Mouse (Mus musculus): ENCODE results near the gene M1ap. TPM values are rescaled to one million over a fixed set of nuclear protein-coding genes. Genes with fewer than 3 reads are reported as not detected.

M1ap gene
- total and polyA plus RNA-seq, 3 experiments: 2.4 to 6.4 (median 3.9) TPM

GRCm38 (mm10) chr6:82925005-82925404 is 21.7 kb upstream of the M1ap start:
- dilution Hi-C loops (cut with MboI; ENCODE audit: extremely low pct_ligation_motif_present, extremely low pct_unique_long_range_greater_than_20kb, low sequenced_read_pairs) (no loop called here), in situ Hi-C loops (cut with MboI; ENCODE audit: low pct_ligation_motif_present, low pct_unique_long_range_greater_than_20kb, low sequenced_read_pairs) (no loop called here)
- DNase-seq (ENCODE audit: extremely low read depth): peak; percentile 29
- Histone ChIP-seq H3K79me2 (replicated peaks; ENCODE audit: control insufficient read depth, extremely low read depth, insufficient read depth, poor library complexity, severe bottlenecking) (no peaks in the 10 kb centered on the region), H3K4me1 (ENCODE audit: control insufficient read depth in 1 of 2, insufficient read depth in 2 of 2) (peaks cover 0 to 6% of the 10 kb centered on the region in 2 experiments; a peak in 1 of 4 replicates), H3K27ac (ENCODE audit: insufficient read depth, low read depth) (no peak overlapping the region), H3K4me2 (ENCODE audit: insufficient read depth, low read depth, poor library complexity, severe bottlenecking) (no peak overlapping the region), H3K27me3 (replicated peaks) (no peaks in the 10 kb centered on the region), H3K9me3 (replicated peaks; ENCODE audit: low read length) (no peaks in the 10 kb centered on the region), H3K9ac (ENCODE audit: insufficient read depth, low read depth) (no peak overlapping the region), H3K4me3 (replicated peaks in 1 of 3; ENCODE audit: low read depth in 2 of 3, low read length in 2 of 3, poor library complexity in 1 of 3) (no peak overlapping the region), H3K36me3 (replicated peaks in 1 of 2; ENCODE audit: control insufficient read depth in 1 of 2, insufficient read depth in 1 of 2, low read length in 1 of 2) (no peaks in the 10 kb centered on the region)
- TF ChIP-seq MYC (IDR thresholded peaks at IDR 0.05; ENCODE audit: low read depth, low read length) (peak; percentile 55; the same call in 1 of the 2 replicates), RAD21 (IDR thresholded peaks at IDR 0.05; ENCODE audit: low read depth, low read length) (peak; percentile 19), CTCF (conservative IDR thresholded peaks at IDR 0.05 in 1 of 2, IDR thresholded peaks at IDR 0.05 in 1 of 2; ENCODE audit: low read depth in 2 of 2, low read length in 2 of 2) (peak; percentile 16 to 46; a peak in 2 of 4 replicates), SMC3 (IDR thresholded peaks at IDR 0.05; ENCODE audit: low read depth, low read length) (peak; percentile 29; the same call in 1 of the 2 replicates), MEF2A (IDR thresholded peaks at IDR 0.05; ENCODE audit: borderline replicate concordance, low read depth, low read length) (no peak), MAX (IDR thresholded peaks at IDR 0.05; ENCODE audit: low read length) (peak; percentile 33; the same call in 1 of the 2 replicates), ZMIZ1 (IDR thresholded peaks at IDR 0.05; ENCODE audit: low read depth, low read length) (no peak)

DNA sequence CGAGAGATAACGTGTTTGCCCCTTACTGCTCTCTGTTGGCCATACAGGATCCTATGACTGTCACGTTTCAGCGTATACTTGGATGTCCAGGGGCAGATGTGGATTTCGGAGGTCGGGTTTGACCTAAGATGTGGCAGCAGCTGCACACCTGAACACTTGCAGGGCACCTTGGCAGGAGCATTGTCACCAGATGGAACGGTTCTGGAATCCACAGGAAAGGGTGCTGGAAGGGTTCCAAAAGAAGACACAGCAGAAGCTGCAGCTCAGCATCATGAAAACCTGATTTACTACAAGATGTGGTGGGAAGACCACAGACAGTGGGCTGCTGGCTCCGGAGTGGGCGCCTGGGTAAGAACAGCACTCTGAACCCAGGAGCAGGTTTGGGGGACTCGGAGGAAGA is 20.6 kb upstream of the M1ap start:
- Histone ChIP-seq H3K36me3 (replicated peaks in 1 of 2; ENCODE audit: control insufficient read depth in 1 of 2, insufficient read depth in 1 of 2, low read length in 1 of 2) (no peaks in the 10 kb centered on the region), H3K27me3 (replicated peaks) (no peaks in the 10 kb centered on the region), H3K9ac (ENCODE audit: insufficient read depth, low read depth) (no peak overlapping the region), H3K27ac (ENCODE audit: insufficient read depth, low read depth) (no peak overlapping the region), H3K4me2 (ENCODE audit: insufficient read depth, low read depth, poor library complexity, severe bottlenecking) (no peak overlapping the region), H3K4me3 (replicated peaks in 1 of 3; ENCODE audit: low read depth in 2 of 3, low read length in 2 of 3, poor library complexity in 1 of 3) (no peak overlapping the region), H3K79me2 (replicated peaks; ENCODE audit: control insufficient read depth, extremely low read depth, insufficient read depth, poor library complexity, severe bottlenecking) (no peaks in the 10 kb centered on the region), H3K9me3 (replicated peaks; ENCODE audit: low read length) (no peaks in the 10 kb centered on the region), H3K4me1 (ENCODE audit: control insufficient read depth in 1 of 2, insufficient read depth in 2 of 2) (peaks cover 0 to 6% of the 10 kb centered on the region in 2 experiments; a peak in 1 of 4 replicates)
- no peak for TF ChIP-seq ZNF384 (IDR thresholded peaks at IDR 0.05; ENCODE audit: low read depth, low read length)
- TF ChIP-seq ETS1 (conservative IDR thresholded peaks at IDR 0.05; ENCODE audit: low read depth, low read length): no peak
- TF ChIP-seq IRF4 (IDR thresholded peaks at IDR 0.05; ENCODE audit: low read depth, low read length): no peak
- no peak for TF ChIP-seq MXI1 (IDR thresholded peaks at IDR 0.05; ENCODE audit: low read depth, low read length)
- in situ Hi-C loops (cut with MboI; ENCODE audit: low pct_ligation_motif_present, low pct_unique_long_range_greater_than_20kb, low sequenced_read_pairs) (no loop called here), dilution Hi-C loops (cut with MboI; ENCODE audit: extremely low pct_ligation_motif_present, extremely low pct_unique_long_range_greater_than_20kb, low sequenced_read_pairs) (no loop called here)
- DNase-seq (ENCODE audit: extremely low read depth): no peak

GRCm38 (mm10) chr6:82926528-82926927 is 20.2 kb upstream of the M1ap start:
- Histone ChIP-seq H3K4me2 (ENCODE audit: insufficient read depth, low read depth, poor library complexity, severe bottlenecking) (no peak overlapping the region), H3K9ac (ENCODE audit: insufficient read depth, low read depth) (no peak overlapping the region), H3K4me1 (ENCODE audit: control insufficient read depth in 1 of 2, insufficient read depth in 2 of 2) (0 out of 4 replicates have a peak, but pooled peaks cover 0 to 2% of the 10 kb centered on the region in 2 experiments), H3K36me3 (replicated peaks in 1 of 2; ENCODE audit: control insufficient read depth in 1 of 2, insufficient read depth in 1 of 2, low read length in 1 of 2) (no peaks in the 10 kb centered on the region), H3K9me3 (replicated peaks; ENCODE audit: low read length) (no peaks in the 10 kb centered on the region), H3K27me3 (replicated peaks) (no peaks in the 10 kb centered on the region), H3K4me3 (replicated peaks in 1 of 3; ENCODE audit: low read depth in 2 of 3, low read length in 2 of 3, poor library complexity in 1 of 3) (no peak overlapping the region), H3K27ac (ENCODE audit: insufficient read depth, low read depth) (no peak overlapping the region), H3K79me2 (replicated peaks; ENCODE audit: control insufficient read depth, extremely low read depth, insufficient read depth, poor library complexity, severe bottlenecking) (no peaks in the 10 kb centered on the region)
- DNase-seq (ENCODE audit: extremely low read depth): no peak
- in situ Hi-C loops (cut with MboI; ENCODE audit: low pct_ligation_motif_present, low pct_unique_long_range_greater_than_20kb, low sequenced_read_pairs): no loop called here
- no peak for TF ChIP-seq ZMIZ1 (IDR thresholded peaks at IDR 0.05; ENCODE audit: low read depth, low read length)
- no peak for TF ChIP-seq E2F4 (IDR thresholded peaks at IDR 0.05; ENCODE audit: insufficient replicate concordance, low read depth, low read length)
- TF ChIP-seq POLR2AphosphoS2 (IDR thresholded peaks at IDR 0.05; ENCODE audit: low read depth, low read length): no peak
- no peak for TF ChIP-seq MAZ (IDR thresholded peaks at IDR 0.05; ENCODE audit: low read depth, low read length)
- TF ChIP-seq SIN3A (IDR thresholded peaks at IDR 0.05; ENCODE audit: low read length): no peak
- no peak for TF ChIP-seq ZC3H11A (IDR thresholded peaks at IDR 0.05; ENCODE audit: low read depth, low read length)
- no peak for TF ChIP-seq UBTF (IDR thresholded peaks at IDR 0.05; ENCODE audit: low read depth, low read length)
- TF ChIP-seq MYC (IDR thresholded peaks at IDR 0.05; ENCODE audit: low read depth, low read length): no peak
- no peak for TF ChIP-seq MEF2A (IDR thresholded peaks at IDR 0.05; ENCODE audit: borderline replicate concordance, low read depth, low read length)
- TF ChIP-seq EP300 (IDR thresholded peaks at IDR 0.05; ENCODE audit: low read length): no peak
- no peak for TF ChIP-seq ELF1 (IDR thresholded peaks at IDR 0.05; ENCODE audit: low read depth, low read length)
- no peak for TF ChIP-seq ZNF384 (IDR thresholded peaks at IDR 0.05; ENCODE audit: low read depth, low read length)
- no peak for TF ChIP-seq USF2 (conservative IDR thresholded peaks at IDR 0.05; ENCODE audit: low read depth, low read length)
- TF ChIP-seq POLR2A (IDR thresholded peaks at IDR 0.05; ENCODE audit: low read depth, low read length): no peak
- TF ChIP-seq MAX (IDR thresholded peaks at IDR 0.05; ENCODE audit: low read length): no peak
- dilution Hi-C loops (cut with MboI; ENCODE audit: extremely low pct_ligation_motif_present, extremely low pct_unique_long_range_greater_than_20kb, low sequenced_read_pairs): no loop called here

Data from CH12.LX (cell line).